Mouse (Mus musculus) cerebellum, postnatal 36 days (tissue): ENCODE results near the gene Degs1.
"Not testable (repeated sequence)": the region's sequence is repeated elsewhere in the genome, so short reads cannot be mapped to it uniquely, and the experiment has no call there.

ENCODE experiments used
- DNase-seq, 2 experiments: peaks; one replicate each; pipeline ENCODE4 v3.0.0; 2021 to 2022; ENCODE audit warnings: mixed read lengths in 2 of 2

Degs1 gene

GRCm38 (mm10) chr1:182282091-182283075, at the start of gene Degs1:
Gene Degs1 (minus strand): TSS chr1:182282804.
- DNase-seq: peak; percentile 93 to 94

- DNase-seq: no peak
These were observed 43.3 kb upstream of the Degs1 start for GRCm38 (mm10) chr1:182325919-182326318.

GRCm38 (mm10) chr1:182324552-182324951, 41.9 kb upstream of the Degs1 start:
- DNase-seq: no peak

- DNase-seq: no peak
These were observed 40.5 kb upstream of the Degs1 start for GRCm38 (mm10) chr1:182323139-182323538.

DNA sequence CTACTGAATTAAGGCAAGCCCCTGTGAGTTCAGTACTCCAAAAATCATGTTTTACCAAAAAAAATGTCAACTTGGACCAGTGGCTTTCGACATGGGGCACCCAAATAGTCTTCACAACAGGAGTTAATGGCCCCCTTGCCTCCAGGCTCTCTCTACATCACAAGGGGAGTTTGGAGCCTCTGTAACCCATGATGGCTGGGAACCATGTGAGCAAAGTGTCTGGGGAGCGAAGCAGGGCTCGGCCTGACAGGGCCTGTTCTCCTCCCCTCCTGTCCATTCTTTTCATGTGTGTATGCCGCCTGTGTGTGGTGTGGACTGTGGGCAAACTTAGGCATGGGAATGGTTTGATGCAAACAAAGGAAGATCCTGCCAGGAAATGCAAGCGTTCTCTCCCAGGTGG, 31.6 kb upstream of the Degs1 start:
- no peak for DNase-seq

- no peak for DNase-seq
These were observed 30.6 kb upstream of the Degs1 start for GRCm38 (mm10) chr1:182313181-182313580.

DNA sequence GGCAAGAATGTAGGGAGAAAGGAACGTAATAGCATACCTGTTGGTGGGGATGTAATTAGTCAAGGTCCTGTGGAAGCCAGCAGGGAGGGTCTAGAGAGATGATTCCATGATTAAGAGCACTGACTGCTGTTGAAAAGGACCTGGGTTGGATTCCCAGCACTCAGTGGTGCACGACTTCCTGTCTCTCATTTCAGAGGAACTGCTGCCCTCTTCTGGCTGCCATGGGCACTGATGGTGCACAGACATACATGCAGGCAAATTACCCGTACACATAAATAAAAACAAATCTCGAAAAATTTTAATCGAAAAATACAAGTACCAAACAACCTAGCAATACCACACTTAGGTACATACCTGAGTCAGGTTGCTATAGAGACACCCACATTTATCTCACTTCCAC, 28.8 kb upstream of the Degs1 start:
- DNase-seq: no peak

DNA sequence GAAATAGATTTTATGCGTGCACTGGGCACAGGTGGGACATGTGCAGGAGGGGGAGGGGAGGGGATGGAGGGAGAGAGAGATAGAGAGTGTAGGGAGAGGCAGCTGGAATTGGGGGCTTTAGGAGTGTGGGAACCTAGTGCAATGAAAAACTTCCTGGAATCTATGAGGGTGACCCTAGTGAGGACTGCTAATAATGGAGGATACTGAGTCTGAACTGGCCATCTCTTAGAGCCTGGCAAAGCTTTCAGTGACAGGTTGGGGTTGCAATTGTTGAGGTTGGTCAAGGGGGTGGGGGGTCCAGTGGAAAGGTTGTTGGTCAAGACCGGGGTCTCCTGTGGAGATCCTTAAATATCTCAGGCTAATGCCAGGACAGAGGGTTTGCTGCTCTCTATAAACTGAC, 27.7 kb upstream of the Degs1 start:
- DNase-seq: no peak

DNA sequence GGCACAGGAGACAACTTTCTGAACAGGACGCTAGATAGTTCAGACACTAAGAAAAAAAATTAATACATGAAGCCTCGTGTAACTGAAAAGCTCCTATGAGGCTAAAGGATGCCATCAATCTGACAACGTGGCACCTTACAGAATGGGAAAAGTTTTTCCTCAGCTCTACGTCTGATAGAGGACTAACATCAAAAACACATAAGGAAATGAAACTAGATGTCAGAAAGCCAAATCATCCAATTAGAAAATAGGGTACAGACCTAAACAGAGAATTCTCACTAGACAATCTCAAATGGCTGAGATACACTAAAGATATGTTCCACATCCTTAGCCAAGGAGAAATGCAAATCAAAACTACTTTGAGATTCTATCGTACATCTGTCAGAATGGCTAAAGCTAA, 26.8 kb upstream of the Degs1 start:
- no peak for DNase-seq

GRCm38 (mm10) chr1:182302916-182303315, 20.3 kb upstream of the Degs1 start:
- no peak for DNase-seq

DNA sequence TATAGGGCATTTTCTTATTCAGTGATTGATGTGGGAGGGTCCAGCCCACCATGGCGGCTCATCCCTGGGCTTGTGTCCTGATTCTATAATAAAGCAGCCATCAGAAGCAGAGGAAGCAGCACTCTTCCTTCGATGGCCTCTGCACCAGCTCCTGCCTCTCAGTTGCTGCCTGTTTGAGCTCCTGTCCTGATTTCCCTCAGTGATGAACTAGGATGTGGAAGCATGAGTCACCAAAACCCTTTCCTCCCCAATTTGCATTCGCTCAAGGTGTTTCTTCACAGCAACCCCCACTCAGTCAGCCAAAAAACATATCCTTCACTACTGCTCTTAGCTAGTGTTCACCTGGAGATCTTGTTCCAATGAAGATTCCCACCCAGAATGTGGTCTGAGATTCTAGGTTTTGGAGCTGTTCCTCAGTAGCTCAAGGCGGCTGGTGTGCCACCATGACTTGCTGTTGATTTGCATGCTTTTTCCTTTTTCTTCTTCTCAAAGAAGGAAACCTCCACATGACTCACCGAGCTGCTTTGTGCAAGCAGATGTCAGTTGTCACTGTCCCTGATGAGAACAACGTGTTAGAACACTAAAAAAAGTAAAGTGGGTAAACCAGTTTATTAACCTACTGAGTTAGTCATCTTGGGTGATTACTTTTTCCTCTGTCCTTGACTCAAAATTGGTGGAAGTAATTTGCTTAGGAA, 19.7 kb upstream of the Degs1 start:
- DNase-seq: no peak

GRCm38 (mm10) chr1:182297821-182298220, 15.2 kb upstream of the Degs1 start:
- DNase-seq: no peak

DNA sequence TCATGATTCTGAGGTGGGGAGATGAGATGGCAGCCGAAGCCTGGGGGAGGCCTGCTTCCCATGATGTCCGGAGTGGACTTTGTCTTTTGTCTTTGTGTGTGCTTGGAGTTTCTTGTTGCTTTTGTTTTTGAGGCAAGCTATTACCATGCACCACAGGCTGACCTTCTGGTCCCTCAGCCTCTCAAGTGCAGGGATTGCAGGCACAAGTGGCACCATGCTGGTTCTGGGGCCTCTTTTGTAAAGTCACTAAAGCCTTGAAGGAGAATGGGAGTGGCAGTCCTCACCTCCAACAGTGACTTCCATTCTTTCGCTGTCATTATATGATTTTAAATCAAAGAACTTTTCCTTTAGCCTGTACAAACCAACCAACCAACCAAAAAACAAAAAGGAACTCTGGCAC, 14.6 kb upstream of the Degs1 start:
- DNase-seq: no peak

- no peak for DNase-seq
These were observed 14.2 kb upstream of the Degs1 start for GRCm38 (mm10) chr1:182296816-182297215.

- DNase-seq: no peak
These were observed 13.5 kb upstream of the Degs1 start for GRCm38 (mm10) chr1:182296141-182296540.

DNA sequence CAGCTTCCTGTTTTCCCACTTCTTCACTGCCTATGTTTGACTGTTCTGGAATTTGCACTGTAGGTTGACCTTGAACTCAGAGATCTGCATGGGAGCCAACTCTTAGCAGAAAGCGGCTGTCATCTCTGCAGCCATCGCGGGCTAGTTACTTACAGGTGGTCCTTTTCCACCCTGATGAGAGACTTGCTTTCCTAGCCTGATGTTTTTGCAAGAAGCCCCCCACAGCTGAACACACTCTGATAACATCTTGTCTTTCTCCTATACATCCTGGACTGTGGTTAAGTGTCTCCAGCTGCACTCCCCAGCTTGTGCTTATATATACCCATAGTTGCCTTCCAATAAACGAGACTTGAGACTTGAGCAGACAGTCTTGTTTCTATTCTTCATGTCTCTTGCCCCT, 9.7 kb upstream of the Degs1 start:
- DNase-seq: no peak

- not testable (repeated sequence) for DNase-seq
These were observed 8.1 kb upstream of the Degs1 start for GRCm38 (mm10) chr1:182290741-182291140.

DNA sequence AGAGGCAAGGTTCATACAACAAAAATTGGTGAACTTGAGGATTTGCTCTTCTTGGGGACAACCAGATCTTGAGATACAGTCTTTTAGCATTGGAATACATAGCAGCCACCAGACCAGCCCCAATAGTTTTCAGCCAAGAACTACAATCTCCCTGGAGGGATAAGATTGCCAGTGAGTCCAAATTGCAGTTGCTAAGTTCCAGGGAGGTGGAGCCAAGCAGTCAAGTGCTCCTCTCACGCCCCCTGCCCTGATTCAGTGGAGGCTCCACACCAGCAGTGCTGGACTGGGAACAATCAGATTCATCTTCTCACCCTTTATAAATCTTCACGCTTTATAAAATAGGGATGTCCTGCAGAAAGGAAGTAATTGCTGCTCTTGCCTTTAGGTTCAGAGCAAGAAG, 7.2 kb upstream of the Degs1 start:
- DNase-seq: no peak

DNA sequence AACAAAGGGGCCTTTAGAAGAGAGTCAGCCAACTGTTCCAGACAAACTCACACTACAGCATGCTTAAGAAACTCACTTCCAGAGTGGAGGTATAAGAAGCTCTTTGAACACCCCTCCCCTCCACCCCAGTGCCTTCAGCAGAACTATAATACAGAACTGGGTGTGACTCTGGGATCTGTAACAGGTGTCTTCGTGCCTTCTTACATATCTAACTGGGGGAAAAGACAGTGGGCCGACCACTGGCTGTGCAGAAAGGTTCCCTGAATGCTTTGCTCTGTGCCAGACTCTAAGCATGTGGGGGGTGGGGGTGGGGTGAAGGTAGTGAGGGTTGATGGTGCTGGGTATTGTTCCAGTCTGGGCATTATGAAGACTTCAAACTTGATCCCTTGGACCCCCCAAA, 6.0 kb upstream of the Degs1 start:
- DNase-seq: no peak

- DNase-seq: no peak
These were observed 5.2 kb upstream of the Degs1 start for GRCm38 (mm10) chr1:182287781-182288180.

DNA sequence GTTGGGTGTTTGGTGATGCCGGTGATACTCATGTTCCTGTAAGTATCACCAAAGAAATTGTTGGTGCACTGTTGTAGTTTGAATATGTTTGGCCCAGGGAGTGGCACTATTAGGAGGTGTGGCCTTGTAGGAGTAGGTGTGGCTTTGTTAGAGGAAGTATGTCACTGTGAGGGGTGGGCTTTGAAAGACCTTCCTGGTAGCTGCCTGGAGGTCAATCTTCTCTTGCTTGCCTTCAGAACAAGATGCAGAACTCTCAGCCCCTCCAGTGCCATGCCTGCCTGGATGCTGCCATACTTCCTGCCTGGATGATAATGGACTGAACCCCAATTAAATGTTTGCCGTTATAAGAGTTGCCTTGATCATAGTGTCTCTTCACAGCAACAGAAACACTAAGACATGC, 2.2 kb upstream of the Degs1 start:
- DNase-seq: no peak

- DNase-seq: peak in 1 of 2 experiments; percentile 9
These were observed 627 bp upstream of the Degs1 start for GRCm38 (mm10) chr1:182283231-182283630.

DNA sequence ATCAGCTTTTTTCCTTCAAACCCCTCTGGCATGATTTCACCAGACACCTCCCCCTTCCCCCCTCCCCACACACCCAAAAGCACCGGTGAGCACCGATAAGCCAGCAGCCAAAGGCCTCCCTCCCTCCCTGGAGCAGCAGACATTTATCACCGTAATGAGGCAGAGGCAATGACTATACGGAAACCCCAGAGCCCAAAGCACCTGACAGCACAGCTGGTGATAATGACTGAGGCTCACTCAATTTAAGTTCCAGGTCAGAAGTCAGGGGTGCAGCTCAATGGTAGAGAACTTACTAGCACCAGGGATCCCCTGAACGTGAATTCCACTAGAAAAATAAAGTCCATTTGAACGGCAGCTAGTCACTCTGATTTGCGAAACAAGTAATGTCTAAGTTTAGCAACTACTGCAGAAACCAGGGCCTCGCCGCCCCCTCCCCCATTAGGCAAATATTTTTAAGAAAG, 1.3 kb downstream of the Degs1 start:
- no peak for DNase-seq

- DNase-seq: no peak
These were observed 2.0 kb downstream of the Degs1 start for GRCm38 (mm10) chr1:182280577-182280976.
